Mouse (Mus musculus) intestine, embryonic 16.5 days (tissue): ENCODE measurements around the gene BC030870. TPM values are rescaled to one million over a fixed set of nuclear protein-coding genes. Genes with fewer than 3 reads are reported as not detected.
A peak's percentile ranks its signal among the peaks of the same experiment; 100 is the strongest.

ENCODE experiments used
- ATAC-seq: fragments of 200-750 bp; cut with Nextera tagmentation; 2 replicates; pipeline ENCODE4 v1.8.0; 2017; ENCODE audit warnings: moderate TSS enrichment, moderate library complexity
- H3K27ac ChIP-seq: fragments of 300-500 bp; sonication (generic); 2 replicates; pipeline ENCODE4 v1.5.1; 2014; ENCODE audit warnings: mild to moderate bottlenecking, low read length
- H3K27me3 ChIP-seq: fragments of 300-500 bp; sonication (generic); replicated peaks from 2 replicates; pipeline ENCODE4 v1.6.1; 2014; ENCODE audit warnings: low read length, control low read depth, mixed read lengths; ENCODE audit not compliant: control insufficient read depth, insufficient read depth
- H3K36me3 ChIP-seq: fragments of 300-500 bp; sonication (generic); 2 replicates; pipeline ENCODE4 v1.6.1; 2014; ENCODE audit warnings: low read length, control low read depth; ENCODE audit not compliant: control insufficient read depth, insufficient read depth
- H3K4me1 ChIP-seq: fragments of 300-500 bp; sonication (generic); 2 replicates; pipeline ENCODE4 v1.6.1; 2014; ENCODE audit warnings: low read length, control low read depth, mixed read lengths; ENCODE audit not compliant: control insufficient read depth, insufficient read depth
- H3K4me2 ChIP-seq: fragments of 300-500 bp; sonication (generic); 2 replicates; pipeline ENCODE4 v1.6.1; 2014; ENCODE audit warnings: low read depth, low read length, control low read depth
- H3K4me3 ChIP-seq: fragments of 300-500 bp; sonication (generic); 2 replicates; pipeline ENCODE4 v1.5.1; 2014; ENCODE audit warnings: mild to moderate bottlenecking, low read length
- H3K9ac ChIP-seq: fragments of 300-500 bp; sonication (generic); 2 replicates; pipeline ENCODE4 v1.6.1; 2014; ENCODE audit warnings: low read depth, low read length
- H3K9me3 ChIP-seq: fragments of 300-500 bp; sonication (generic); 2 replicates; pipeline ENCODE4 v1.6.1; 2016; ENCODE audit warnings: low read length, control low read depth; ENCODE audit not compliant: control insufficient read depth
- WGBS: fragments of 180-500 bp; shearing (Covaris S2); extraction: QIAGEN DNeasy Blood & Tissue Kit; methylation state at CpG from one replicate; pipeline ENCODE4 v1.1.7; 2014; 5-methylcytosine and 5-hydroxymethylcytosine counted together
- polyA plus RNA-seq: library from polyadenylated mRNA; unstranded; fragments of >200 nt; fragmentation: Nextera tagmentation; extraction: Ambion mirVana; gene quantifications from 2 replicates; pipeline ENCODE4 v1.2.1, GENCODE M21; 2015

Gene BC030870
- polyA plus RNA-seq, 1 experiment from 2014 or later = 45.3 TPM

DNA sequence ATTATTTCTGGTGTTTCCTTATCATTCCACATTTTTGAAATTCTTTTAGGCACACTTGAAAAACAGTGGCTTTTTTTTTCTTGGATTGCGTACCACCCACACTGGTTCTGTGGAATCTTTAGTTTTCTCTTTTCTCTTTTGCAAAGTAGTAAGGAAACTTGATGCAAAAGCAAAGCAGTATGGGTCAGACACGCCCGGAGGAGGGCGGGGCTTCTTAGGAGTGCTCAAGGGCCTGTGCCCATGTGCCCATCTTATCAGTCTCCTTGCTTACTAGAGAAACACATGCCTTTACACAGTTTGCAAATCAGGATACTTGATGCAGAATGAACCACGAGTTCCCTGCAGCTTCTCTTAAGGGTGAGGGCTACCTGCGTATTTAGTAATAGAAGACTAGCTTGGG lies 17.3 kb downstream of the BC030870 start:
- no peak overlapping the region for H3K4me2 ChIP-seq
- H3K4me1 ChIP-seq = no peaks in the 10 kb centered on the region; the same call in 1 of the 2 replicates
- WGBS = 86% methylated on average over 6 of the region's 6 CpGs
- H3K27me3 ChIP-seq = no peaks in the 10 kb centered on the region
- H3K4me3 ChIP-seq = no peak overlapping the region
- no peak overlapping the region for H3K27ac ChIP-seq
- 0 out of 2 replicates have a peak, but pooled peaks have one; percentile 44 for ATAC-seq
- no peaks in the 10 kb centered on the region for H3K9me3 ChIP-seq
- H3K36me3 ChIP-seq = no peaks in the 10 kb centered on the region
- no peak overlapping the region for H3K9ac ChIP-seq

DNA sequence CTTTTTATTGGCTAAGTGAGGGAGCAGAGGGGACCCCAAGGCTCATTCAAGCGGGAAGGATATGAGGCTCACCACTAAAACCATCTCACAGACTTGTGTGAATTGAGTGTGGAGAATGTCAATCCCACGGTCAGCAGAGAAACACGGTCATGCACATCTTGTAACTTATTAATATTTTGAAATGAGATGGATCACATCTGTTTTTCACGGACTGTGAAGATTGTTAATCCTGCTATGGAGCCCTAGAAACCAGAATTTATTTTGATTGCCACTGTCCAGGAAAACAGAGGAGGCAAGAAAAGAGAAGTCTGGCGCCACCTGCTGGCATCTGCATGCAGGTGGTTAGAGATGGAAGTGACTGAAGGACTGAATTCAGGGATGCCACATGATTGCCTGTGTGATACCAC lies 19.1 kb downstream of the BC030870 start:
- Histone ChIP-seq H3K27ac (no peak overlapping the region), H3K9ac (no peak overlapping the region), H3K36me3 (no peaks in the 10 kb centered on the region), H3K9me3 (no peaks in the 10 kb centered on the region), H3K4me3 (no peak overlapping the region), H3K4me2 (no peak overlapping the region), H3K27me3 (no peaks in the 10 kb centered on the region), H3K4me1 (no peaks in the 10 kb centered on the region; the same call in 1 of the 2 replicates)
- peak; percentile 69 for ATAC-seq
- WGBS = 35% methylated on average over 5 of the region's 5 CpGs

DNA sequence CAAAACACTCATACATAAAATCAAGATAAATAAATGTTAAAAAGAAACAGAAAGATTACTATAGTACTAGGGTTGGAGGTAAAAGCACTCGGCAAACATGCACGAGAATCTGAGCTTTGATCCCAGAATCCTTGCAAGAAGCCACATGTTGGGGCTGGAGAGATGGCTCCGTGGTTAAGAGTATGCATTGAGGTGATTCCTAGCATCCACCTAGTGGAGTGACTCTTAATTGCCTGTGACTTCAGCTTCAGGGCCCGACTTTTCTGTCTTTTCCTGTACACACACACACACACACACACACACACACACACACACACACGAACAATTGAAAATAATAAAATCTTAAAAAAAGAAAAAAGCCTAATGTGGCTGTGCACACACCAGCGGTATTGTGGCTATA lies 20.4 kb downstream of the BC030870 start:
- Histone ChIP-seq H3K4me2 (no peak overlapping the region), H3K36me3 (no peaks in the 10 kb centered on the region), H3K4me1 (no peaks in the 10 kb centered on the region; the same call in 1 of the 2 replicates), H3K27ac (no peak overlapping the region), H3K27me3 (no peaks in the 10 kb centered on the region), H3K9me3 (no peaks in the 10 kb centered on the region), H3K4me3 (no peak overlapping the region), H3K9ac (no peak overlapping the region)
- ATAC-seq = no peak
- WGBS = 73% methylated on average over 6 of the region's 6 CpGs

DNA sequence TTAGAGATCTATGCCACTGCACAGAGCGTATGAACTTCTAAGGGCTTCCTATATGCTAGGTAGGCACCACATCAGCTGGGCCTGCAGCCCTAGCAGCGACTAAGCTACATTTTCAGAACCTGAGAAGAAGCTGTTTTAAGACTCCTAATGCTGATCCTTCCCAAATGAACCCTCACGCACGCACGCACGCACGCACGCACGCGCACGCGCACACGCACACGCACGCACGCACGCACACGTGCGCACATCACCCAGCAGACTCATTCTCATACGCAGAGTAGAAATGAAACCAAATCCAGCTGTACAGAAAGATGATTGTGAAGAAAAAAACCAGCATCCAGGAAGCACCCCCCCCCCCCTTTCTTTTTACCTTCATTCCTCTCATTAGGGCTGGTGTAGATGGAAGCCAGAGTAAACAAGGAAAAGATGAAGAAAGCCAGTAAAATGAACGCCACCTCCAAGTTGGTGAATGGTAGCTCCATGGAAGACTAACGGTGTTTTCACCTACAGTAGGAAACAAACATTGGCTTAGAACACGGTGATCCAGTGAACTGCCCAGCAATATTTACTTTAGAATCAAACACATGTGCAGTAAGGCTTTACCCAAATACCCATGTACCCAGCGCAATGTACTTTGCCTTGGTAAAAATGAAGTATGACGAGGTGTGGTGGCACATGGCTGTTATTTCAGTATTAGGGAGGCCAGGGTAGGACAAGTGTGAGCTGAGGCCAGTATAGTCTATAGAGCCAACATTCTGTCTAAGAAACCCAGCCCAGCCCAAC lies 21.2 kb downstream of the BC030870 start:
- ATAC-seq = no peak
- no peaks in the 10 kb centered on the region; the same call in 1 of the 2 replicates for H3K4me1 ChIP-seq
- H3K9ac ChIP-seq = no peak overlapping the region
- H3K27ac ChIP-seq = no peak overlapping the region
- no peaks in the 10 kb centered on the region for H3K36me3 ChIP-seq
- no peak overlapping the region for H3K4me3 ChIP-seq
- H3K4me2 ChIP-seq = no peak overlapping the region
- 91% methylated on average over 25 of the region's 25 CpGs for WGBS
- H3K9me3 ChIP-seq = no peaks in the 10 kb centered on the region
- no peaks in the 10 kb centered on the region for H3K27me3 ChIP-seq

DNA sequence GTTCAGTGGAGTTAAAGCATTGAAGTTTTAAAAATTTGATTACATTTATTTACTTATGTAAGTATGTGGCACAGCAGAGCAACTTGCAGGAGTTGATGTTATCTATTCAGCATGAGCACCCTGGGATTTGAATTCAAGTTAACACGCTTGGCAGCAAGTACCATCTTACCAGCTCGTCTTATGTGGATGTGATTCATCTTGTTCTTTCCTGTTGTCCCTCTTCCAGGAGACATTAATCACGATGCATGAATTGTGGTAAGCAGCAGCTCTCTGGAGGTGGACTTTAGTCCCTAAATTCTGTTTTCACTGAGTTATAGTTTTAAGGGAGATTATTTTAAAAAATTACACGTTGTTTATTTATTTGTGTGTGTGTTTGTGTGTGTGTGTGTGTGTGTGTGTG lies 25.3 kb downstream of the BC030870 start:
- no peaks in the 10 kb centered on the region; the same call in 1 of the 2 replicates for H3K4me1 ChIP-seq
- no peak overlapping the region for H3K4me3 ChIP-seq
- no peak overlapping the region for H3K9ac ChIP-seq
- no peak overlapping the region for H3K4me2 ChIP-seq
- WGBS = 65% methylated on average over 4 of the region's 4 CpGs
- H3K27ac ChIP-seq = no peak overlapping the region
- ATAC-seq = no peak
- H3K9me3 ChIP-seq = no peaks in the 10 kb centered on the region
- H3K36me3 ChIP-seq = no peaks in the 10 kb centered on the region
- H3K27me3 ChIP-seq = no peaks in the 10 kb centered on the region

DNA sequence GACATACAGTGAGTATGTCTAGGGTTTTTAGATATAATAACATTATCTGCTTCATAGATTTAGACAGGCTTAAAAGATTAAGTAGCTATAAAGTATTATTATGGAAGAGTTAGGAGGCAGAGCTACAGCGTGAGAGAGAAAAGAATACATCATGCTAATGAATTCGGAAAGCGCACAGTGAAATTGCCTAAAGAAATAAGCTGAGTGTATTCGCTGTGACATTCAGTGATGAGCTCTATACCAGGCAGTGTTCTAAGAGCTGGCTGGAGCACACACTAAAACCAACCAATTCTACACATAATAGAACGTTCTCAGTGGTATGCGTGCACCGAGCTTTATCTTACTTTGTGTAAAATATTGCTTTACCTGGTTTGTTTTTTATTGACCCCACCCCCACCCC lies 25.7 kb downstream of the BC030870 start:
- Histone ChIP-seq H3K4me1 (no peaks in the 10 kb centered on the region; the same call in 1 of the 2 replicates), H3K9me3 (no peaks in the 10 kb centered on the region), H3K9ac (no peak overlapping the region), H3K4me3 (no peak overlapping the region), H3K36me3 (no peaks in the 10 kb centered on the region), H3K27ac (no peak overlapping the region), H3K27me3 (no peaks in the 10 kb centered on the region), H3K4me2 (no peak overlapping the region)
- no peak for ATAC-seq
- WGBS = 81% methylated on average over 7 of the region's 7 CpGs

DNA sequence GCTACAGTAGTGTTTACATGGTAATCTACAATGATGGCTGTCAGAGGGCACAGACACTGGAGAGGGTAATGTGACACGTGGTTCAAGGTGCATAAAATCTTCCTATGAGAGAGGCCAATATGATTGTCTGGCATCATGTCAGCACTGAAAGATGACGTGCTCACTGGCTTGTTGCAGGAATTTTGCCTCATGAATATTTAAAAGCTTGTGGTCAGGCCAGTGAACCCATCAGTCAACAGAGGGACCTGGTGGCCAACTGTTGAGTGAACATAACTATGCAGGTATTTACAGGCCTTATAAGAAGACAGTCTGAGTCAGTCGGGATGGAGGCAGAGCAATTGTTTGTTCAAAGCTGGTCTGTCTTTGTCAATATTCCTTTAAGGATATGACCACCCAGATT lies 29.6 kb downstream of the BC030870 start:
- 65% methylated on average over 3 of the region's 3 CpGs for WGBS
- H3K4me2 ChIP-seq = no peak overlapping the region
- H3K4me1 ChIP-seq = peaks cover 4% of the 10 kb centered on the region
- no peaks in the 10 kb centered on the region for H3K27me3 ChIP-seq
- H3K36me3 ChIP-seq = no peaks in the 10 kb centered on the region
- no peak overlapping the region for H3K4me3 ChIP-seq
- H3K27ac ChIP-seq = no peak overlapping the region
- no peak for ATAC-seq
- no peaks in the 10 kb centered on the region for H3K9me3 ChIP-seq
- H3K9ac ChIP-seq = no peak overlapping the region

DNA sequence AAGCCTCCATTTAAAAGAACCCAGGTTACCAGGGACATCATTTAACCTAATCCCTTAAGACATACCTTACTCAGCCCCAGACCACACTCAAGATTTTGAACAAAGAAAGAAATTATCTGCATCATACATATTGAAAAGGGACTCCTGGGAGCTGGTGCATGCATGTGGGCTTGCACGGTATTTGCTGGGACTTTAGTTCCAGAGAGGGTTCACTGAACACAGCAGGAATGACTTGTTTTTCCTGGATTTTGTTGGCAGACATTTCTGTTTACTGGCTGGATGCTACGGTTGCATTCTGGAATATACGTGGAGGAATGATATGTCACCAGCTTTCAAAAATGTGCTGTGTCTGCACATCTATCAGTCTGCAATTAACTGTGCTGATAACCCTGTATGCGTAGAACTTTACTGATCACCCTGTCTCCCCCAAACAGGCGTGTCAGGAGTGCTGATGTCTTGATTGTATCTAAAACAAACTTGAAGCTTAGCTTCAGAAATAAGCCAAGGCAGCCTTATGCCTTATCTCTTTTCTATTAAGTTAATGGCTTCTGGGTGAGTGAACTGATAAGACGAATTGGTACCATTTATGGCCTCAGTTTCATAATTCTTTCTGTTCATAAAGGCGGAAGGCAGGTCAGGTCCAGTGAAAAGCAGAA lies 31.5 kb downstream of the BC030870 start:
- H3K27me3 ChIP-seq = no peaks in the 10 kb centered on the region
- no peak overlapping the region for H3K9ac ChIP-seq
- no peak overlapping the region for H3K27ac ChIP-seq
- H3K4me1 ChIP-seq = peaks cover 4% of the 10 kb centered on the region
- 42% methylated on average over 7 of the region's 7 CpGs for WGBS
- no peaks in the 10 kb centered on the region for H3K36me3 ChIP-seq
- H3K4me2 ChIP-seq = no peak overlapping the region
- no peak overlapping the region for H3K4me3 ChIP-seq
- H3K9me3 ChIP-seq = no peaks in the 10 kb centered on the region
- peak; percentile 92 for ATAC-seq

DNA sequence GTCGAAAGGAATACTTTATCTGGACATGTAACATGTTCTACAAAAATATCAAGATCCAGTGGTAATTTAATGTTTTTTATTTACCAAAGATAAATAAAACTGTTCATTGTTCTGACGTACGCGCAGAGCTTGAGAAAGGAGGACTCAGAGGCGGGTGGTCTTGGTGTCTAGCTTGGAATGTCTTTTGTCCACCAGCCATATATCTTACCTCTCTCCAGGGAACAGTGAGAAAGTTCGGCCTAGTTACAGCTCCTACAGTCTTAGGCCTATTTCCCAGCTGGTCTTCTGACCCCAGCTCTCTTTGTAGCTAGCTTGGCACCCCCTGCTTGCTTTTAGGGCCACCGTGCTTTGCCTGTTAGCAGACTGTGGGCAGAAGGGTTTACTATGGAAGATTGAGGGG lies 39.6 kb downstream of the BC030870 start:
- Histone ChIP-seq H3K36me3 (no peaks in the 10 kb centered on the region), H3K27me3 (no peaks in the 10 kb centered on the region), H3K9me3 (no peaks in the 10 kb centered on the region), H3K4me2 (no peak overlapping the region), H3K4me1 (no peaks in the 10 kb centered on the region), H3K4me3 (no peak overlapping the region), H3K9ac (no peak overlapping the region), H3K27ac (no peak overlapping the region)
- WGBS = 67% methylated on average over 7 of the region's 7 CpGs
- ATAC-seq = no peak
